Mouse (Mus musculus): ENCODE measurements around the gene Gm3005. TPM values are rescaled to one million over a fixed set of nuclear protein-coding genes. Genes with fewer than 3 reads are reported as not detected.
"Not testable (repeated sequence)": the region's sequence is repeated elsewhere in the genome, so short reads cannot be mapped to it uniquely, and the experiment has no call there.

The Gm3005 gene
- polyA plus RNA-seq (2015; fragmentation: Nextera tagmentation; extraction: Ambion mirVana), result 6.6 and 7.0 TPM in 2 replicates

GRCm38 (mm10) chr14:3427803-3428202, at the start of gene Gm3005:
Gm3005 (plus strand) TSS chr14:3428103.
- H3K4me1 ChIP-seq (replicated peaks); H3K4me3 ChIP-seq; H3K27me3 ChIP-seq; H3K4me2 ChIP-seq; H3K9ac ChIP-seq; H3K9me3 ChIP-seq; H3K27ac ChIP-seq; H3K36me3 ChIP-seq; ATAC-seq (ENCODE audit: low FRiP score): not testable (repeated sequence)
- no CpG with 5 or more reads among the region's 2 CpGs for WGBS

DNA sequence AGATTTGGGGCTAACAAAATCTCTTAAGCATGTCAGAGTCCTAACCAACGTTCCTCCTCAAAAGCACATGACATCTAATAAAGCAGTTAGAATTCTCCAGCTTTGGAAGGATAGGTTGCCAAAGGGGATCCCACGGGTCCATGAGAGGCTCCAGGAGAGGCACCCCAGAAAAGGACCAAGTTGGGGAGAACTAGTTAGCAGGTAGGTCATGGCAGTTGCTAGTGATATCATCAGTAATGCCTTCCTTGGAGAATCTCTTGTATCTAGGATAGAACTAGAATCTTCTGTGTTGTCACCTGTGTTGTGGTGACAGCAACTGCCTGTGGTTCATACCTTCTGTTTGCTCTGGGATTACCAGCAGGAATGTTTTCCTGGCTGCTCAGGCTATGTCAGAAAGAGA, 33.1 kb upstream of the Gm3005 start, which contains the start of gene Gm10413:
Gene Gm10413, plus strand, starts transcription at position 301 of the 400 bp plus-strand sequence.
- H3K27ac ChIP-seq; H3K4me2 ChIP-seq; ATAC-seq (ENCODE audit: low FRiP score); H3K9me3 ChIP-seq; H3K9ac ChIP-seq; H3K27me3 ChIP-seq; H3K36me3 ChIP-seq; H3K4me1 ChIP-seq (replicated peaks); H3K4me3 ChIP-seq: not testable (repeated sequence)
- WGBS, result no CpG with 5 or more reads among the region's 2 CpGs

DNA sequence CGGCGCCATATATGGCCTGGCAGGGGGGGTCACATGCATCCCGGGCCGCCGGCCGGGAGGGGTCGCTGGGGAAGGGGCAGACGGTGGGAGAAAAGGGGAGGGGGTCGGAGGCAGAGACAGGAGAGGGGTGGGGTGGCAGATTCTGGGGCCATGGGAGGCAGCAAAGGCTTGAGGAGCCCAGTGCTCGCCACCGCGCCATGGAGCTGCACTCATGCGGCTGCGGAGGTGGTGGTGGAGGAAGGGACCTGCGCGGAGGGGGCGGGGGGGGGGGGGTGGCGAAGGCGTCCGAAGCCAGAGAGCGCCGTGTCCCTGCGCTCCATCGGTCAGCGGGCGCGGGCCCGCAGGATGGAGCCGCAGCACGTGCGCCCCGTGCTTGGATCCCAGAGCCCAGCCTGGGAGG, 15.6 kb upstream of the Gm3005 start, which contains the start of gene Gm10409:
Gene Gm10409, plus strand, starts transcription at position 301 of the 400 bp plus-strand sequence.
- ATAC-seq (ENCODE audit: low FRiP score); H3K4me3 ChIP-seq; H3K4me1 ChIP-seq (replicated peaks); H3K4me2 ChIP-seq; H3K27me3 ChIP-seq; H3K27ac ChIP-seq; H3K9me3 ChIP-seq; H3K9ac ChIP-seq; H3K36me3 ChIP-seq: not testable (repeated sequence)
- no CpG with 5 or more reads among the region's 32 CpGs for WGBS

GRCm38 (mm10) chr14:3449079-3449478, 21.2 kb downstream of the Gm3005 start, which contains the start of gene Gm10408:
Gm10408 (plus strand) TSS chr14:3449379.
- H3K27ac ChIP-seq; H3K4me2 ChIP-seq; H3K9ac ChIP-seq; H3K36me3 ChIP-seq; ATAC-seq (ENCODE audit: low FRiP score); H3K9me3 ChIP-seq; H3K4me3 ChIP-seq; H3K4me1 ChIP-seq (replicated peaks); H3K27me3 ChIP-seq: not testable (repeated sequence)
- no CpG with 5 or more reads among the region's 3 CpGs for WGBS

DNA sequence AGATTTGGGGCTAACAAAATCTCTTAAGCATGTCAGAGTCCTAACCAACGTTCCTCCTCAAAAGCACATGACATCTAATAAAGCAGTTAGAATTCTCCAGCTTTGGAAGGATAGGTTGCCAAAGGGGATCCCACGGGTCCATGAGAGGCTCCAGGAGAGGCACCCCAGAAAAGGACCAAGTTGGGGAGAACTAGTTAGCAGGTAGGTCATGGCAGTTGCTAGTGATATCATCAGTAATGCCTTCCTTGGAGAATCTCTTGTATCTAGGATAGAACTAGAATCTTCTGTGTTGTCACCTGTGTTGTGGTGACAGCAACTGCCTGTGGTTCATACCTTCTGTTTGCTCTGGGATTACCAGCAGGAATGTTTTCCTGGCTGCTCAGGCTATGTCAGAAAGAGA, 206.3 kb downstream of the Gm3005 start, which contains the start of gene Gm3012:
Gene Gm3012, plus strand, starts transcription at position 301 of the 400 bp plus-strand sequence.
- H3K4me1 ChIP-seq (replicated peaks); H3K27me3 ChIP-seq; H3K4me2 ChIP-seq; H3K36me3 ChIP-seq; H3K4me3 ChIP-seq; H3K9ac ChIP-seq; H3K27ac ChIP-seq; ATAC-seq (ENCODE audit: low FRiP score); H3K9me3 ChIP-seq: not testable (repeated sequence)
- WGBS, result no CpG with 5 or more reads among the region's 2 CpGs

Other genes with a start within 250 kb of the Gm3005 start
- gene Gm5795, start 239.8 kb upstream of the Gm3005 start, polyA plus RNA-seq (2015; fragmentation: Nextera tagmentation; extraction: Ambion mirVana), result 0.36 TPM in 1 of 2 replicates, not detected in the other
- gene D830030K20Rik, start 219.6 kb upstream of the Gm3005 start, polyA plus RNA-seq (2015; fragmentation: Nextera tagmentation; extraction: Ambion mirVana), result 27.4 and 32.6 TPM in 2 replicates
- gene Gm2956, start 95.5 kb upstream of the Gm3005 start, polyA plus RNA-seq (2015; fragmentation: Nextera tagmentation; extraction: Ambion mirVana), result not detected in 2 replicates
- gene Gm10413, start 33.0 kb upstream of the Gm3005 start, polyA plus RNA-seq (2015; fragmentation: Nextera tagmentation; extraction: Ambion mirVana), result not detected in 2 replicates
- gene Gm10409, start 15.5 kb upstream of the Gm3005 start, polyA plus RNA-seq (2015; fragmentation: Nextera tagmentation; extraction: Ambion mirVana), result 14.3 and 14.5 TPM in 2 replicates
- not detected in 2 replicates for gene Gm10408, start 21.3 kb downstream of the Gm3005 start, polyA plus RNA-seq (2015; fragmentation: Nextera tagmentation; extraction: Ambion mirVana)
- gene Gm3012, start 206.4 kb downstream of the Gm3005 start, polyA plus RNA-seq (2015; fragmentation: Nextera tagmentation; extraction: Ambion mirVana), result not detected in 2 replicates
- gene Gm3020, start 223.9 kb downstream of the Gm3005 start, polyA plus RNA-seq (2015; fragmentation: Nextera tagmentation; extraction: Ambion mirVana), result 14.3 and 14.5 TPM in 2 replicates